Mouse (Mus musculus) midbrain, embryonic 11.5 days (tissue): ENCODE results near the gene Qprt. TPM values are rescaled to one million over a fixed set of nuclear protein-coding genes. Genes with fewer than 3 reads are reported as not detected.

Experiments
- ATAC-seq: fragments of 200-750 bp; cut with Nextera tagmentation; 2 replicates; pipeline ENCODE4 v1.8.0; 2017; ENCODE audit warnings: moderate TSS enrichment, moderate library complexity; ENCODE audit not compliant: low FRiP score
- DNase-seq: peaks from one replicate; pipeline ENCODE4 v3.0.0; 2015; ENCODE audit warnings: low spot score; ENCODE audit errors: missing footprints
- H3K27ac ChIP-seq: fragments of 300-500 bp; sonication (generic); 2 replicates; pipeline ENCODE4 v1.5.1; 2014; ENCODE audit warnings: low read depth, low read length
- H3K27me3 ChIP-seq: fragments of 300-500 bp; sonication (generic); 2 replicates; pipeline ENCODE4 v1.6.1; 2014; ENCODE audit warnings: mild to moderate bottlenecking, low read length, moderate library complexity, mixed read lengths; ENCODE audit not compliant: control insufficient read depth, insufficient read depth
- H3K36me3 ChIP-seq: fragments of 300-500 bp; sonication (generic); 2 replicates; pipeline ENCODE4 v1.6.1; 2014; ENCODE audit warnings: mild to moderate bottlenecking, low read length, moderate library complexity, mixed read lengths; ENCODE audit not compliant: control insufficient read depth, insufficient read depth
- H3K4me1 ChIP-seq: fragments of 300-500 bp; sonication (generic); 2 replicates; pipeline ENCODE4 v1.6.1; 2014; ENCODE audit warnings: low read length; ENCODE audit not compliant: control insufficient read depth, insufficient read depth
- H3K4me2 ChIP-seq: fragments of 300-500 bp; sonication (generic); 2 replicates; pipeline ENCODE4 v1.6.1; 2014; ENCODE audit warnings: mild to moderate bottlenecking, moderate library complexity
- H3K4me3 ChIP-seq: fragments of 300-500 bp; sonication (generic); 2 replicates; pipeline ENCODE4 v1.5.1; 2014; ENCODE audit warnings: low read depth, low read length
- H3K9ac ChIP-seq: fragments of 300-500 bp; sonication (generic); 2 replicates; pipeline ENCODE4 v1.6.1; 2014; ENCODE audit warnings: low read length
- H3K9me3 ChIP-seq: fragments of 300-500 bp; sonication (generic); 2 replicates; pipeline ENCODE4 v1.6.1; 2016; ENCODE audit warnings: low read length; ENCODE audit not compliant: control insufficient read depth
- WGBS: fragments of 180-500 bp; shearing (Covaris S2); extraction: QIAGEN DNeasy Blood & Tissue Kit; methylation state at CpG from one replicate; pipeline ENCODE4 v1.1.7; 2014; 5-methylcytosine and 5-hydroxymethylcytosine counted together
- polyA plus RNA-seq: library from polyadenylated mRNA; unstranded; fragments of >200 nt; fragmentation: Nextera tagmentation; extraction: Ambion mirVana; gene quantifications from 2 replicates; pipeline ENCODE4 v1.2.1, GENCODE M21; 2014

The Qprt gene
- polyA plus RNA-seq, 1 experiment from 2014 or later: 5.7 TPM

GRCm38 (mm10) chr7:127103960-127104359 lies 18.1 kb downstream of the Qprt start:
- 72% methylated on average over 6 of the region's 6 CpGs for WGBS
- H3K36me3 ChIP-seq: no peaks in the 10 kb centered on the region
- no peak overlapping the region for H3K27ac ChIP-seq
- no peak overlapping the region for H3K4me2 ChIP-seq
- no peak overlapping the region for H3K9ac ChIP-seq
- ATAC-seq (no peak), DNase-seq (peak; percentile 81)
- H3K27me3 ChIP-seq: no peaks in the 10 kb centered on the region
- H3K9me3 ChIP-seq: no peaks in the 10 kb centered on the region
- H3K4me3 ChIP-seq: no peak overlapping the region
- H3K4me1 ChIP-seq: no peaks in the 10 kb centered on the region

- no peak overlapping the region for H3K4me2 ChIP-seq
- H3K9me3 ChIP-seq: no peaks in the 10 kb centered on the region
- H3K4me3 ChIP-seq: no peak overlapping the region
- H3K9ac ChIP-seq: no peak overlapping the region
- ATAC-seq (no peak), DNase-seq (peak; percentile 21)
- H3K4me1 ChIP-seq: no peaks in the 10 kb centered on the region
- H3K27ac ChIP-seq: no peak overlapping the region
- WGBS: 78% methylated on average over 6 of the region's 6 CpGs
- no peaks in the 10 kb centered on the region for H3K27me3 ChIP-seq
- no peaks in the 10 kb centered on the region for H3K36me3 ChIP-seq
Observed at GRCm38 (mm10) chr7:127102148-127102547, 19.9 kb downstream of the Qprt start.

- ATAC-seq (no peak), DNase-seq (peak; percentile 57)
- Histone ChIP-seq H3K27ac (no peak overlapping the region), H3K27me3 (no peaks in the 10 kb centered on the region), H3K4me3 (no peak overlapping the region), H3K4me1 (no peaks in the 10 kb centered on the region), H3K4me2 (no peak overlapping the region), H3K36me3 (no peaks in the 10 kb centered on the region), H3K9me3 (no peaks in the 10 kb centered on the region), H3K9ac (no peak overlapping the region)
- 44% methylated on average over 2 of the region's 2 CpGs for whole genome bisulfite sequencing
Observed at GRCm38 (mm10) chr7:127101451-127102016, 20.5 kb downstream of the Qprt start.

- H3K4me1 ChIP-seq: no peaks in the 10 kb centered on the region
- ATAC-seq (no peak), DNase-seq (no peak)
- WGBS: 93% methylated on average over 4 of the region's 4 CpGs
- no peaks in the 10 kb centered on the region for H3K36me3 ChIP-seq
- H3K27me3 ChIP-seq: no peaks in the 10 kb centered on the region
- no peak overlapping the region for H3K27ac ChIP-seq
- H3K9ac ChIP-seq: no peak overlapping the region
- no peaks in the 10 kb centered on the region for H3K9me3 ChIP-seq
- H3K4me2 ChIP-seq: no peak overlapping the region
- H3K4me3 ChIP-seq: no peak overlapping the region
Observed at GRCm38 (mm10) chr7:127099528-127099927, 22.5 kb downstream of the Qprt start.

- no peaks in the 10 kb centered on the region for H3K36me3 ChIP-seq
- ATAC-seq (no peak), DNase-seq (no peak)
- no peaks in the 10 kb centered on the region for H3K4me1 ChIP-seq
- H3K4me3 ChIP-seq: no peak overlapping the region
- no peaks in the 10 kb centered on the region for H3K27me3 ChIP-seq
- H3K9me3 ChIP-seq: no peaks in the 10 kb centered on the region
- H3K27ac ChIP-seq: no peak overlapping the region
- no peak overlapping the region for H3K4me2 ChIP-seq
- 90% methylated on average over 4 of the region's 4 CpGs for WGBS
- no peak overlapping the region for H3K9ac ChIP-seq
Observed at GRCm38 (mm10) chr7:127098950-127099349, 23.1 kb downstream of the Qprt start.

- Histone ChIP-seq H3K4me3 (no peak overlapping the region), H3K4me2 (no peak overlapping the region), H3K27ac (no peak overlapping the region), H3K27me3 (no peaks in the 10 kb centered on the region), H3K4me1 (no peaks in the 10 kb centered on the region), H3K9me3 (no peaks in the 10 kb centered on the region), H3K9ac (no peak overlapping the region), H3K36me3 (no peaks in the 10 kb centered on the region)
- WGBS: 86% methylated on average over 5 of the region's 5 CpGs
- no peak for ATAC-seq
- DNase-seq: peak; percentile 39
Observed at GRCm38 (mm10) chr7:127098521-127098920, 23.5 kb downstream of the Qprt start.

GRCm38 (mm10) chr7:127096456-127096855 lies 25.6 kb downstream of the Qprt start:
- H3K27me3 ChIP-seq: no peaks in the 10 kb centered on the region
- no peak overlapping the region for H3K4me3 ChIP-seq
- H3K36me3 ChIP-seq: no peaks in the 10 kb centered on the region
- no peak overlapping the region for H3K9ac ChIP-seq
- ATAC-seq (no peak), DNase-seq (no peak)
- H3K4me2 ChIP-seq: no peak overlapping the region
- WGBS: 77% methylated on average over 7 of the region's 7 CpGs
- H3K27ac ChIP-seq: no peak overlapping the region
- H3K9me3 ChIP-seq: no peaks in the 10 kb centered on the region
- H3K4me1 ChIP-seq: no peaks in the 10 kb centered on the region

GRCm38 (mm10) chr7:127093914-127094313 lies 28.1 kb downstream of the Qprt start:
- H3K9ac ChIP-seq: no peak overlapping the region
- H3K4me2 ChIP-seq: no peak overlapping the region
- H3K9me3 ChIP-seq: no peaks in the 10 kb centered on the region
- no peaks in the 10 kb centered on the region for H3K36me3 ChIP-seq
- DNase-seq: no peak
- no peaks in the 10 kb centered on the region for H3K27me3 ChIP-seq
- WGBS: 83% methylated on average over 3 of the region's 3 CpGs
- no peak overlapping the region for H3K4me3 ChIP-seq
- no peak for ATAC-seq
- no peak overlapping the region for H3K27ac ChIP-seq
- peaks cover 6% of the 10 kb centered on the region; the same call in 1 of the 2 replicates for H3K4me1 ChIP-seq

- Histone ChIP-seq H3K4me2 (no peak within 1 kb of the TSS), H3K27ac (no peak within 1 kb of the TSS), H3K4me3 (no peak within 1 kb of the TSS), H3K9me3 (no peaks in the 10 kb centered on the region), H3K36me3 (no peaks in the 10 kb centered on the region), H3K27me3 (no peaks in the 10 kb centered on the region), H3K4me1 (peaks cover 6% of the 10 kb centered on the region; the same call in 1 of the 2 replicates), H3K9ac (peak within 1 kb of the TSS; percentile 24; the same call in 1 of the 2 replicates)
- ATAC-seq (no peak), DNase-seq (no peak)
- WGBS: 73% methylated on average over 16 of the region's 16 CpGs
Observed at GRCm38 (mm10) chr7:127091114-127091896, 30.7 kb downstream of the Qprt start, which contains the start of gene AI467606. Gene AI467606 (plus strand): TSS chr7:127091359.
